ENCODE assay signal across 9 mouse cellular contexts in the genomic region with DNA sequence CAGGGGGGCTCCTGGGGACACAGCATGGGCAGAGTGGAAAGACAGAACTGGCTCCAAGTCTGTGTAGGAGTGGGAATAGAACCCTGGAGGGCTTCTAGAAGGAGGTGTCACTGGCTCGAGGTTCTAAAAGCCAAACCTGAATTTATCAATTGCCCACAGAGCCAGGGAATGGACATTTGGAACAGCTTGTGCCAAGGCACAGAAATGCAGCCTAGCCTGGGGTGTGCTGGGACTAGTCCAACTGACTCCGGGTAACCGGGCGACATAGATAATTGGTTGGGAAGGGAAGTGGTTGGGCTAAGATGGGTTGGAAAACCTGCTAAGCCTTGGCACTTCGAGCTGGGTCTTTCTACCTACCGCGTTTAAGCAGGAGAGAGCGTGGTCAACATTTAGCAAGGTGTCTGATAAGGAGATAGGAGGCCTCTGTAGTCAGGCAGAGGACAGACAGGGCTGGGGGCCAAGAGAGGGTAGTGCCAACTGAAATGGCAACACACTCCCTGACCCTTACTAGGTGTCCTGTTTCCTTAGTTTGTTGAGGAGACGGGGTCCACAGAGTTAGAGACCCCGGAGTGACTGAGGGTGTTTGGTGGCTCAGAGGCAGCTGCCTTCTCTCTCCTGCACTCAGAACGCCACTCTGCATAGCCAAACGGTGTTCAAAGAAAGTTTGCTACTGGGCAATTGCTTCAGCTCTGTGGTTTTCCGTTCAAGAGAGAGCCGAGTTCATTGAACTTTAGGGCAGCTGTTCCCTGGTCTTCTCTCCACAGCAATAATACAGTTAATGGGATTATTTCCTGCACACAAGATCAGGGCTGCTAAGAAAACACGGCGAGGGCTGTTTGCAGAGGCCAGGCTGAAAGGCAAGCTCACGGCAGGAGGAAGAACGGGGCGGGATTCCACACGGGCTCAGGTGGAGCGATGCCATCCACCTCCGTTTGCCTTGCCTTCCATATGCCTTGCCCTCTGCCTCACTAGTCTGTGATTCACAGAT.
DNase-seq lines count a peak whose midpoint lies in the region; ATAC-seq and TF ChIP-seq lines count a peak whose summit lies in the region.
"Had no signal": no experiment of that assay in that cellular context is flagged by ENCODE, and none has a peak within 500 bp of the region (broad histone marks: within the 10 kb centered on the region; RNA-seq: fewer than 3 reads in every experiment).

No protein-coding gene starts in this region.

- no peak overlapping the region for H3K4me2 ChIP-seq in neural tube, embryonic 13.5 days
- no peak overlapping the region for H3K4me2 ChIP-seq in neural tube, embryonic 15.5 days
- H3K4me2 ChIP-seq in stomach, postnatal 0 days (replicated peaks; ENCODE audit: low read depth), result no peak overlapping the region

- H3K27me3 ChIP-seq in neural tube, embryonic 13.5 days, result peaks cover 29% of the 10 kb centered on the region
- 0 out of 2 replicates have a peak, but pooled peaks cover 3% of the 10 kb centered on the region for H3K27me3 ChIP-seq in neural tube, embryonic 15.5 days (replicated peaks)
- no peaks in the 10 kb centered on the region for H3K27me3 ChIP-seq in stomach, postnatal 0 days (ENCODE audit: control insufficient read depth, insufficient read depth, low read length)

- TF ChIP-seq CTCF in stomach, postnatal 0 days (IDR thresholded peaks at IDR 0.05; ENCODE audit: low read depth), result no peak

- DNase-seq in adrenal gland, adult (ENCODE audit: inconsistent age in 2 of 2, low spot score in 1 of 2), result peak; percentile 41 to 61
- no peak for DNase-seq in adrenal gland, adult 18-20 months (ENCODE audit: low spot score in 2 of 2)
- peak; percentile 45 to 71 for DNase-seq in kidney, postnatal 4 days
- peak; percentile 89 for DNase-seq in stomach, postnatal 0 days (ENCODE audit: low spot score)
- no peak for DNase-seq in right cerebral cortex, adult 2 months (ENCODE audit: low spot score in 2 of 2)
- DNase-seq in urinary bladder, postnatal 25 days (ENCODE audit: low spot score), result no peak
- DNase-seq: adrenal gland, postnatal 14 days had no signal

- H3K4me3 ChIP-seq in neural tube, embryonic 13.5 days, result no peak overlapping the region
- H3K4me3 ChIP-seq in neural tube, embryonic 15.5 days (replicated peaks), result no peak overlapping the region
- no peak overlapping the region for H3K4me3 ChIP-seq in stomach, postnatal 0 days (ENCODE audit: low read depth, low read length)

- H3K27ac ChIP-seq in neural tube, embryonic 13.5 days (replicated peaks), result 0 out of 2 replicates have a peak overlapping the region, but pooled peaks have one; percentile 23
- H3K27ac ChIP-seq in neural tube, embryonic 15.5 days (replicated peaks), result no peak overlapping the region
- H3K27ac ChIP-seq in stomach, postnatal 0 days (replicated peaks), result peak overlapping the region; percentile 74

- H3K36me3 ChIP-seq in neural tube, embryonic 13.5 days, result no peaks in the 10 kb centered on the region
- H3K36me3 ChIP-seq in neural tube, embryonic 15.5 days, result no peaks in the 10 kb centered on the region
- H3K36me3 ChIP-seq in stomach, postnatal 0 days (ENCODE audit: control insufficient read depth, insufficient read depth, low read length), result no peaks in the 10 kb centered on the region

- no peaks in the 10 kb centered on the region for H3K9me3 ChIP-seq in neural tube, embryonic 13.5 days
- no peaks in the 10 kb centered on the region for H3K9me3 ChIP-seq in neural tube, embryonic 15.5 days (replicated peaks)
- H3K9me3 ChIP-seq in stomach, postnatal 0 days (ENCODE audit: control insufficient read depth, low read length), result no peaks in the 10 kb centered on the region

- no peak for TF ChIP-seq EP300 in stomach, postnatal 0 days (optimal IDR thresholded peaks at IDR 0.05)

- WGBS in neural tube, embryonic 13.5 days, result 48% methylated on average over 22 of the region's 22 CpGs
- WGBS in neural tube, embryonic 15.5 days, result 49% methylated on average over 22 of the region's 22 CpGs
- 35% methylated on average over 22 of the region's 22 CpGs for WGBS in stomach, postnatal 0 days

- H3K4me1 ChIP-seq in neural tube, embryonic 13.5 days (replicated peaks), result peaks cover 43% of the 10 kb centered on the region
- peaks cover 23% of the 10 kb centered on the region for H3K4me1 ChIP-seq in neural tube, embryonic 15.5 days
- H3K4me1 ChIP-seq in stomach, postnatal 0 days (replicated peaks; ENCODE audit: control insufficient read depth, insufficient read depth), result peaks cover 6% of the 10 kb centered on the region

- no peak for ATAC-seq in neural tube, embryonic 13.5 days (ENCODE audit: low read depth)
- no peak for ATAC-seq in neural tube, embryonic 15.5 days (ENCODE audit: low FRiP score)
- peak; percentile 86 for ATAC-seq in stomach, postnatal 0 days (ENCODE audit: low FRiP score, low TSS enrichment)

- no peak overlapping the region for H3K9ac ChIP-seq in neural tube, embryonic 13.5 days
- H3K9ac ChIP-seq in neural tube, embryonic 15.5 days (replicated peaks), result no peak overlapping the region
- H3K9ac ChIP-seq in stomach, postnatal 0 days (ENCODE audit: low read length), result no peak overlapping the region

Comparison
In these comparisons a context has a peak if more than half of its experiments do, and no peak if none do; other contexts are left out.
1. DNase-seq: peak in adrenal gland, adult (2 of 2), kidney, postnatal 4 days (2 of 2) and stomach, postnatal 0 days (single experiment); none in adrenal gland, adult 18-20 months (0 of 2), right cerebral cortex, adult 2 months (0 of 2) and urinary bladder, postnatal 25 days (single experiment).